Mouse (Mus musculus) testis, adult 2 months (tissue): ENCODE measurements around the gene Lyz2. TPM values are rescaled to one million over a fixed set of nuclear protein-coding genes. Genes with fewer than 3 reads are reported as not detected.
"Not testable (repeated sequence)": the region's sequence is repeated elsewhere in the genome, so short reads cannot be mapped to it uniquely, and the experiment has no call there.

Experiments used
- H3K27ac ChIP-seq: fragments of 200-500 bp; 2 replicates; pipeline ENCODE4 v1.5.1; 2012; ENCODE audit warnings: low read depth, low read length; ENCODE audit not compliant: control insufficient read depth, insufficient read depth
- H3K27me3 ChIP-seq: fragments of 200-500 bp; 2 replicates; pipeline ENCODE4 v1.6.1; 2012; ENCODE audit warnings: mild to moderate bottlenecking, low read length, moderate library complexity; ENCODE audit not compliant: control insufficient read depth, insufficient read depth
- H3K36me3 ChIP-seq: fragments of 200-500 bp; 2 replicates; pipeline ENCODE4 v1.6.1; 2012; ENCODE audit warnings: mild to moderate bottlenecking, low read length; ENCODE audit not compliant: control insufficient read depth, insufficient read depth
- H3K4me1 ChIP-seq: fragments of 200-500 bp; 2 replicates; pipeline ENCODE4 v1.6.1; 2012; ENCODE audit warnings: low read length; ENCODE audit not compliant: control insufficient read depth, insufficient read depth
- H3K4me3 ChIP-seq: fragments of 200-500 bp; 2 replicates; pipeline ENCODE4 v1.5.1; 2012; ENCODE audit warnings: low read depth, mild to moderate bottlenecking, low read length, moderate library complexity, mixed read lengths; ENCODE audit not compliant: control insufficient read depth
- CTCF ChIP-seq: fragments of 200-500 bp; IDR thresholded peaks from 2 replicates; pipeline ENCODE4 v1.5.1; 2012; ENCODE audit warnings: low read depth, mild to moderate bottlenecking, inconsistent platforms, low read length, moderate library complexity; ENCODE audit not compliant: control insufficient read depth, insufficient read depth, insufficient replicate concordance
- POLR2A ChIP-seq: fragments of 200-500 bp; IDR thresholded peaks from 2 replicates; pipeline ENCODE4 v1.6.1; 2012; ENCODE audit warnings: low read depth, mild to moderate bottlenecking, inconsistent platforms, low read length, moderate library complexity; ENCODE audit not compliant: control insufficient read depth
- polyA plus RNA-seq: library from polyadenylated mRNA; depleted of rRNA; stranded (reverse); fragments of >200 nt; gene quantifications from 2 replicates; pipeline ENCODE4 v1.2.3, GENCODE M21; 2012

Lyz2 gene
- polyA plus RNA-seq, 1 experiment = 12.7 TPM

GRCm38 (mm10) chr10:117288197-117289033 is 6.3 kb upstream of the Lyz2 start:
- TF ChIP-seq CTCF (no peak), POLR2A (no peak)

GRCm38 (mm10) chr10:117287226-117287850 is 5.2 kb upstream of the Lyz2 start:
- no peak overlapping the region for H3K27ac ChIP-seq
- no peak for TF ChIP-seq POLR2A
- no peak for TF ChIP-seq CTCF
- no peaks in the 10 kb centered on the region for H3K4me1 ChIP-seq
- H3K4me3 ChIP-seq = no peak overlapping the region
- no peaks in the 10 kb centered on the region for H3K27me3 ChIP-seq
- H3K36me3 ChIP-seq = no peaks in the 10 kb centered on the region

More at GRCm38 (mm10) chr10:117288197-117289033, 6.3 kb upstream of the Lyz2 start:
- Histone ChIP-seq H3K27me3 (no peaks in the 10 kb centered on the region), H3K4me1 (no peaks in the 10 kb centered on the region), H3K4me3 (no peak overlapping the region), H3K27ac (no peak overlapping the region), H3K36me3 (no peaks in the 10 kb centered on the region)

GRCm38 (mm10) chr10:117286366-117286970 is 4.3 kb upstream of the Lyz2 start:
- H3K27me3 ChIP-seq = no peaks in the 10 kb centered on the region
- TF ChIP-seq CTCF (no peak), POLR2A (no peak)

GRCm38 (mm10) chr10:117285584-117285983 is 3.5 kb upstream of the Lyz2 start:
- H3K27ac ChIP-seq, H3K4me1 ChIP-seq, H3K36me3 ChIP-seq, H3K4me3 ChIP-seq, H3K27me3 ChIP-seq: not testable (repeated sequence)

More at GRCm38 (mm10) chr10:117286366-117286970, 4.3 kb upstream of the Lyz2 start:
- Histone ChIP-seq H3K4me3 (no peak overlapping the region), H3K36me3 (no peaks in the 10 kb centered on the region), H3K4me1 (no peaks in the 10 kb centered on the region), H3K27ac (no peak overlapping the region)

GRCm38 (mm10) chr10:117284578-117285520 is 2.7 kb upstream of the Lyz2 start:
- Histone ChIP-seq H3K4me1 (no peaks in the 10 kb centered on the region), H3K27me3 (no peaks in the 10 kb centered on the region), H3K27ac (no peak overlapping the region), H3K4me3 (no peak overlapping the region), H3K36me3 (no peaks in the 10 kb centered on the region)
- no peak for TF ChIP-seq CTCF
- TF ChIP-seq POLR2A = no peak

GRCm38 (mm10) chr10:117283871-117284577 is 1.9 kb upstream of the Lyz2 start:
- no peak overlapping the region for H3K4me3 ChIP-seq
- H3K36me3 ChIP-seq = no peaks in the 10 kb centered on the region
- H3K27me3 ChIP-seq = no peaks in the 10 kb centered on the region
- H3K4me1 ChIP-seq = no peaks in the 10 kb centered on the region
- no peak overlapping the region for H3K27ac ChIP-seq
- TF ChIP-seq CTCF = no peak
- TF ChIP-seq POLR2A = no peak

- H3K4me1 ChIP-seq, H3K4me3 ChIP-seq, H3K27me3 ChIP-seq, H3K27ac ChIP-seq, H3K36me3 ChIP-seq: not testable (repeated sequence)
Measured at GRCm38 (mm10) chr10:117283196-117283595, 1.1 kb upstream of the Lyz2 start.
